Mouse (Mus musculus) left cerebral cortex, adult 2 months (tissue): ENCODE data around the gene Ano6. TPM values are rescaled to one million over a fixed set of nuclear protein-coding genes. Genes with fewer than 3 reads are reported as not detected.

Experiments
- DNase-seq, 2 experiments: peaks; one replicate each; pipeline ENCODE4 v3.0.0; 2021 to 2022; ENCODE audit warnings: low spot score in 2 of 2, mixed read lengths in 1 of 2; ENCODE audit errors: extremely low spot score in 1 of 2
- H3K27ac ChIP-seq: fragments of 200-600 bp; 2 replicates; pipeline ENCODE4 v1.8.1; 2022
- H3K4me3 ChIP-seq: fragments of 200-600 bp; 2 replicates; pipeline ENCODE4 v1.8.1; 2022
- CTCF ChIP-seq: fragments of 200-600 bp; IDR thresholded peaks from 2 replicates; pipeline ENCODE4 v1.8.1; 2022; ENCODE audit warnings: antibody characterized with exemption, mild to moderate bottlenecking, moderate library complexity
- intact Hi-C: fragments of 180-260 bp; cut with DNase I; formaldehyde crosslinking; loops from one replicate; pipeline ENCODE4 v1.15.1; 2025
- total RNA-seq, 2 experiments: library from RNA; stranded (reverse); gene quantifications; 2 replicates each; pipeline ENCODE4 v1.2.3; 2021

Gene Ano6
- total RNA-seq, 2 experiments from 2014 or later: 22.6 to 24.7 TPM

GRCm38 (mm10) chr15:95757169-95757568, 33.5 kb upstream of the Ano6 start:
- peak; percentile 54 to 68 for DNase-seq
- intact Hi-C loops: no loop called here
- Histone ChIP-seq H3K4me3 (no peak overlapping the region), H3K27ac (no peak overlapping the region)
- TF ChIP-seq CTCF: no peak

DNA sequence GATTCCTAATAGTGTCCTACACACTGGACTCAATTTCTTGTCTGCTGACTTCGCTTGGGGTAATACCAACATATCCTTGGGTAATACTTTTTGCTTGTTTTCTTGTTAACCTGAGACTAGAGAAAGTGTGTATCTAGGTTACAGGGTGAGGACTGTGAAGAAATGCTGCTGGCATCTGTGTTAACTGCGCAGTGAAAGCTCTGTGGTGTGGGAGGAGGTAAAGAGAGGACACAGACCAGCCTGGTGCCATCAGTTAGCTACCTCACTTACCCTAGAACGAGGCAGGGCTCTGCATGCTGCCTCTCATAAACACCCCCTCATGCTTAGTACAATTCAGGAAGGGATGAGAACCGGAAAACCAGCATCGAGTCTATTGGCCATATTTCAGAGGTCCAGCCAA, 32.6 kb upstream of the Ano6 start:
- DNase-seq: no peak
- no peak overlapping the region for H3K27ac ChIP-seq
- no peak overlapping the region for H3K4me3 ChIP-seq
- no peak for TF ChIP-seq CTCF
- intact Hi-C loops: no loop called here

- no peak overlapping the region for H3K27ac ChIP-seq
- TF ChIP-seq CTCF: no peak
- intact Hi-C loops: no loop called here
- H3K4me3 ChIP-seq: no peak overlapping the region
- DNase-seq: no peak
These were observed 31.8 kb upstream of the Ano6 start for GRCm38 (mm10) chr15:95758696-95759434.

DNA sequence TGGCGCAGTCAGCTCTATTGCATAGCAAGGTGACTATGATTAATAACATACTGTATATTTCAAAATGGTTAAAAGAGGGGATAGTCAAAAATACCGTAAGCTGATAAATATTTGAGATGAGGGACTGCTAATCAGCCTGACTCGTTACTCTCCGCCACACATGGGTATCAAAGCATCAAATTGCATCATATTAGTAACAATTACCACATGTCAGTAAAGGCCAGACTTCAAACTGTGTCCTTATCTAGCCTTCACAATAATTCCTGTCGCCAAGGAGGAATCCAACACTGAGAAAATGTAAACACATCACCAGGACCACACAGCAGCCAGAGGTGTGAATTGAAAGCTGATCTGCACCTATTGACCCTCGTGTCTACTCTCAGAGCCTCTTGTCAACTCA, 30.8 kb upstream of the Ano6 start:
- no peak for DNase-seq
- Histone ChIP-seq H3K27ac (no peak overlapping the region), H3K4me3 (no peak overlapping the region)
- no peak for TF ChIP-seq CTCF
- intact Hi-C loops: loop anchor here (5.0 kb wide), 1 partner anchor 527 kb away; the partner anchor contains the start of gene Arid2

GRCm38 (mm10) chr15:95761420-95761819, 29.2 kb upstream of the Ano6 start:
- no peak for TF ChIP-seq CTCF
- Histone ChIP-seq H3K27ac (no peak overlapping the region), H3K4me3 (no peak overlapping the region)
- no peak for DNase-seq
- intact Hi-C loops: loop anchor here (5.0 kb wide), 1 partner anchor 526 kb away; the partner anchor contains the start of gene Arid2

- peak; percentile 85 for TF ChIP-seq CTCF
- H3K27ac ChIP-seq: no peak overlapping the region
- intact Hi-C loops: loop anchor here (1.0 to 5.0 kb wide), 2 partner anchors 119 to 525 kb away; partner anchors contain the start of gene Arid2
- no peak overlapping the region for H3K4me3 ChIP-seq
- peak; percentile 66 to 78 for DNase-seq
These were observed 27.9 kb upstream of the Ano6 start for GRCm38 (mm10) chr15:95762661-95763303.

- intact Hi-C loops: loop anchor here (1.0 to 5.0 kb wide), 2 partner anchors 118 to 524 kb away; partner anchors contain the start of gene Arid2
- DNase-seq: no peak
These were observed 27.2 kb upstream of the Ano6 start for GRCm38 (mm10) chr15:95763464-95763863.

GRCm38 (mm10) chr15:95765271-95765670, 25.4 kb upstream of the Ano6 start:
- Histone ChIP-seq H3K27ac (no peak overlapping the region), H3K4me3 (no peak overlapping the region)
- no peak for TF ChIP-seq CTCF
- intact Hi-C loops: no loop called here
- DNase-seq: no peak

More at GRCm38 (mm10) chr15:95763464-95763863, 27.2 kb upstream of the Ano6 start:
- Histone ChIP-seq H3K4me3 (no peak overlapping the region), H3K27ac (no peak overlapping the region)
- TF ChIP-seq CTCF: no peak

- no peak for TF ChIP-seq CTCF
- no peak overlapping the region for H3K27ac ChIP-seq
- no peak overlapping the region for H3K4me3 ChIP-seq
- intact Hi-C loops: no loop called here
- no peak for DNase-seq
These were observed 24.7 kb upstream of the Ano6 start for GRCm38 (mm10) chr15:95765936-95766335.

- intact Hi-C loops: no loop called here
- DNase-seq: no peak
- H3K4me3 ChIP-seq: no peak overlapping the region
- H3K27ac ChIP-seq: no peak overlapping the region
- TF ChIP-seq CTCF: peak; percentile 38
These were observed 22.8 kb upstream of the Ano6 start for GRCm38 (mm10) chr15:95767825-95768224.

DNA sequence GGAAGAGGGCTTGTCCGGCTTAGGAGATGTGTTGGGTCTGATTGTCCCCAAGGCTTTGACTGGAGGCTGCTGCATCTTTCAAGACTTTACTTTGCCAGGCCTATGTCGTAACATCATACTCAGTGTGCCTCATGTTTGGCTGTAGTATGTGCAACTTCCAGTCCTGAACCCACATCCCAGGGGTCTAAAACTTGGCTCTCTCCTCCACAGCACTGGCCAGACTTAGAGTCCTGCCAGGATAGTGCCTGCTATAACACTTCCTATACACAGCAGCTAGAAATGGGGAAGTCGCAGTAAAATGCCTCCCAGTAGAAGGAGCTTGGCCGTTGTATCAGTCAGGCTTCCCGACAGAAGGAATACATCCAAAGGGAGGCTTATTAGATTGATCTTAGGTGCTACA, 21.9 kb upstream of the Ano6 start:
- DNase-seq: no peak
- no peak overlapping the region for H3K27ac ChIP-seq
- intact Hi-C loops: no loop called here
- no peak for TF ChIP-seq CTCF
- no peak overlapping the region for H3K4me3 ChIP-seq

DNA sequence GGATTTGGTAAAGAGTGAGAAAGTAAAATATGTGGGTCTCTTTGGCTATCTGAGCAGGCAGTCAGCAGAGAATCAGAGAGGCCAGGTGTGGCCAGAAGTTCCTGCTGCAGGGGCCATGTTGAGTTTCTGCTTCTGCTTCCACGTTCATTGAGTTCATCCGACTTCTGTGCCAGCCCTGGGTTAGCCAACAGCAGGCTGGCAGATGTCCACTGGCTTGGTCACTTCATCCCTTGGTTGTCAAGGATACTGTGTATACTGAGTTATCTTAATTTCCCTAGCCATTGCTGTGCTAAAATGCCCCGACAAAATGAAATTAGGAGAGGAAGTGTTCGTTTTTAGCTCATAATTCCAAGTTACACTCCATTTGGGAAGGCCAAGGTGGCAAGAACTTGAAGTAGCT, 21.1 kb upstream of the Ano6 start:
- H3K4me3 ChIP-seq: no peak overlapping the region
- TF ChIP-seq CTCF: no peak
- intact Hi-C loops: no loop called here
- H3K27ac ChIP-seq: no peak overlapping the region
- DNase-seq: no peak
